Mouse (Mus musculus) adrenal gland, postnatal 36 days (tissue): ENCODE measurements around the gene Papss1. TPM values are rescaled to one million over a fixed set of nuclear protein-coding genes. Genes with fewer than 3 reads are reported as not detected.
"Not testable (repeated sequence)": the region's sequence is repeated elsewhere in the genome, so short reads cannot be mapped to it uniquely, and the experiment has no call there.

Experiments used
- DNase-seq, 2 experiments: peaks; one replicate each; pipeline ENCODE4 v3.0.0; 2021; ENCODE audit warnings: mixed read lengths in 1 of 2
- long read RNA-seq, 2 experiments: library from polyadenylated mRNA; stranded (forward); transcript quantifications; one replicate each; pipeline ENCODE4 v2.0.0; 2021; ENCODE audit warnings: borderline sequencing depth in 2 of 2
- total RNA-seq, 2 experiments: library from RNA; stranded (reverse); gene quantifications; 2 replicates each; pipeline ENCODE4 v1.2.3; 2021

Gene Papss1
- 10 to 100 TPM; 56.8 to 69.3 TPM for total RNA-seq
- long read RNA-seq, experiment 1, transcript Papss1-205 (13 exons, 2,648 nt): minor isoform, 11 of 122 reads
- long read RNA-seq, experiment 1, transcript Papss1-201 (12 exons, 2,600 nt): major isoform, 96 of 122 reads
- long read RNA-seq, experiment 1, partial matches to known transcripts: 6 of 122 reads
- long read RNA-seq, experiment 1, other reads (novel, unspliced or antisense): 9 of 122 reads
- long read RNA-seq, experiment 2, transcript Papss1-201 (12 exons, 2,600 nt): major isoform, 20 of 26 reads
- long read RNA-seq, experiment 2, partial matches to known transcripts: 1 of 26 reads
- long read RNA-seq, experiment 2, other reads (novel, unspliced or antisense): 4 of 26 reads

DNA sequence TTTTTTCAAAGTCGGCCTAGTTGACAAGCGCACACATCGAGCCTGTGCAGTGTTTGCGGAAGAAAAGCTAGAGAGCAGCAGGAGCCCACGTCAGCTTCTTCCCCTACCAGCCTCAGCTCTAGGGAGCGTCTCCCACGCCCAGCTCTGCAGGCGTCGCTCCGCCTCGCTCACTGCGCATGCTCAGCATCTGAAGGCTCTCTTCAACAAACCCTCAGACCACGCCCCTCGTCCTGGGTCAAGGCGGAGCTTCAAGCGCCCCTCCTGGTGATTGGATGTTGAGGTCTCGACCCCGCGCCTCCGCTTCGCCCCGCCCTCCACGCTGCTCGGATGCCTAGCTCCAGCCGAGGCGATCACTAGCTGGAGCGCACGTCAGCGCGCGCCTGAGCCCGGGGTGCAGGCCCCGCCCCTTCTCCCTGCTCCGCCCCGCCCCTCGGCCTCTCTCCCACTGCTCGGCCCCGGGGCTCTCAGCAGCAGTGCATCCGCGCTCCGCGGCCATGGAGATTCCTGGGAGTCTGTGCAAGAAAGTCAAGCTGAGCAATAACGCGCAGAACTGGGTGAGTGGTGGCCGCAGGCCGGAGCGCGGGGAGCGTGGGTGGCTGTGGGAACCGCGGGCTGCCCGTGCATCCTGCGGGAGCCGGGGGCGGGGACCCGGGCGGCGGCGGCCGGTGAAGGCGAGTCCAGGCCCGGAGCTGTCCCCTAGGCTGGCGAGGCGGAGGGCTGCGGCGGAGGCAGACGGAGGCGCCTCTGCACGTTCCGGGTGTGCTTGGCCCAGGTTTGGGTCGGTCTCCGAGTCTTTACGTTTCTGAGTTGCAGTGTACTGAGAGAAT lies at the start of gene Papss1:
Gene Papss1 (plus strand): TSS at position 339 of the 827 bp plus-strand sequence.
- peak; percentile 100 for DNase-seq

DNA sequence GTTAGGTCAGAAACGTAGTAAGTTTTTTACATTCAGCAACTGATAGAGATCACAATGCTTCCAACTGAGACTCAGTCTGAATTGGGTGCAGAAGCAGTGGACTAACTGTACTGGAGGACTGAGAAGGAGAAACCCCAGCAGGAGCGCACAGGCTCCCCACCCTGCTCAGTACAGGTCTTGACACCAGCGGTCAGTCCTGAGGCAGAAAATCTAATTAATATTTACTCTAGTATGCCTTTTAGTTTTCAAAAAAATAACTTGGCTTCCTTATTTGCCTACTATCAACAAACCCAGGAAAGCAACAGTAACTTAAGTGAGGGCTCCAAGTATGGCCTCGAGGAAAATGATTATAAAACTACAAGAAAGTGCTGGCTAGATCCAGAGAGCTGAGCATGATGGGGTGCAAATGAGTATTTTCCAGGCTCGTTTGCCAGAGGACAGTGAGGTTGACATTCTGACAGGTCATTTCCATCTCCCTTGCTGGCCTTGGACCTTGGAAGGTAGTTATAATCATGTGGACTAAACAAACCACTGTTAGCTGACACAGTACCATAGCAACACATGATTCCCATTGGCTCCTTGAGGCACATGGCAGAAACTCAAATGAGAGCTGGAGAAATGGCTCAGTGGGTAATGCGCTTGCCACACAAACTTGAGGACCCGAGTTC lies 48.1 kb upstream of the Papss1 start:
- no peak for DNase-seq

DNA sequence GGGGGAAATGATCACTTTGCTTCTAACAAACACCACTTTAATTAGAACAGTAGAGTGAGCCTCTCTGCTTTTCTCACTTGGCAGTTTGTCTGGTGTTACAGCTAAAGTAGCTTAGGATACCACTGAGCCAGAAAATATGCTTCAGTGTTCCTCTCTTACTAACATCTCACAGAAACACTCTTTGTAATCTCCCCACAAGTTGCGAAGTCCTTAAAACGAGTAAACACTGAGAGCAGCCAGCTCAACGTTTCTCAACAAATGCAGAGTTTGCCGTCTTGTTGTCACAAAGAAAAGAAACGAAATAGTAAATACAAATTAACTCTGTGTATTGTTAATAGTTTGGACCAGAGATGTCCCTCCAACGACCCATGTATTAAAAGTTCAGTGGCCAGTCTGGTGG lies 46.8 kb upstream of the Papss1 start:
- no peak for DNase-seq

DNA sequence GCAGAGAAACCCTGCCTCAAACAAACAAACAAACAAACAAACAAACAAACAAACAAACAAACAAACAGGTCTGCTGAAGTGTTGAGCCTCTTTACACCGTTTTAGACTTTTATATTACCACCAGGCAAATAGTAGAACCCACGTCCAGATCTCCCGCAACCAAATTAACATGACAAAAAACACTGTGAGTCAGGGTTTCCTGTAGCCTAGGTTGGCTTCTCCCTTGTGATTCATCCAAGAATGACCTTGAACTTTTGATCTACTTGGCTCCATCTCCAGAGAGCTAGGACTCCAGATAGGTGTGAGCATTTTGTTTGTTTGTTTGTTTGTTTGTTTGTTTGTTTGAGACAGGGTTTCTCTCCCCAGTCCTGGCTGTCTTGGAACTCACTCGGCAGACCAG lies 43.4 kb upstream of the Papss1 start:
- DNase-seq: no peak

DNA sequence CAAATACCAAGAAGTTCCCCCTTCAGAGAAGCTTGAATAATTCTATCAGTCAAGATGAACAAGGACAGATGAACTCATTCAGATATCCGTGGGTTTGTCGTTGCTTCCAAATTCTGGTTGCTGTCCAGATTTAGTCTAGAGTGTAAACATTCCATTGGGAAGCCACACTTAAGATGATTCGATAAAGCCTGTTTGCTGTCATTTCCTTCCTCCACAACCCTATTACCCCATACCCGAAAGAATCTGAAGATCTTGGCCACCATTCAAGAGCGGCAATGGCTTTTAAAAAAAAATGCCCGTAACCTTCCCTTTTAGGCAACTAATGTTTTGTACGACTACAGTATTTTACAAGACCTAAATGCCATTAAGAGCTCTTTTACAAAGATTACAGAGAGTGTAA lies 42.3 kb upstream of the Papss1 start:
- no peak for DNase-seq

DNA sequence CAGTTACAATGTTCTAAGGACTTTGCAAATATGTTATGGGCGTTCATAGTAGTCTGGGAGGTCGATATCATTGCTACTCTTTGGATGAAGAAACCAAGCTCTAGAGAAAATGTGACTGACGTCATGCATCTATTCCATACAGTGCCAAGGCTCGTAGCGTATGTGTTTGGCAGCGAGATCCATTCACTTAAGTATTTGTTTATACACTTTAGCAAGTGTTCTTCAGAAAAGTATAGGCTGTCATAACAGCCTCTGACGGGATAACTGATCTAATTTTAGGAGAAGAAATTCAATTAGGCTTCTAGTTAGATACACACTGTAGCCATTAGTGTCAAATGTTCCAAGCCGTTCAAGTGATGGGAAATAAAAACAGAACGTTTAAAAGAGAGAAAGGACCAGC lies 40.8 kb upstream of the Papss1 start:
- DNase-seq: no peak

DNA sequence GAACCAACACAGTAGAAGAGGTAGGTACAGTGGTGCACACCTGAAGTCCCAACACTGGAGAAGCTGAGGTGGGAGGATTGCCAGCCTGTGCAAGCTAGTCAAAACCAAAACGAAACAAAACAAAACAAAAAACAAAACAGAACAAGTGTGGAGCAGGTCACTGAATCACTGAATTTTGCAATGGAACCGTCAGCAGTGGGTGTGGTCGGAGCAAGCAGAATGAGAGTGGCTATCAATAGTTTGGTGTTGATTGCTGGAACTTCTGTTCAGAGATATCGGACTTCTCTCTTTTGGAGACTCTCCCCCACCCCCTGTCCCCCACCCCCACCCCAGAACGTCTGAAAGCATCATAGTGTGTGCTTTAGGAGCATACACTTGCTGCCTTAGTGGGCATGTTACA lies 40.4 kb upstream of the Papss1 start:
- DNase-seq: no peak

DNA sequence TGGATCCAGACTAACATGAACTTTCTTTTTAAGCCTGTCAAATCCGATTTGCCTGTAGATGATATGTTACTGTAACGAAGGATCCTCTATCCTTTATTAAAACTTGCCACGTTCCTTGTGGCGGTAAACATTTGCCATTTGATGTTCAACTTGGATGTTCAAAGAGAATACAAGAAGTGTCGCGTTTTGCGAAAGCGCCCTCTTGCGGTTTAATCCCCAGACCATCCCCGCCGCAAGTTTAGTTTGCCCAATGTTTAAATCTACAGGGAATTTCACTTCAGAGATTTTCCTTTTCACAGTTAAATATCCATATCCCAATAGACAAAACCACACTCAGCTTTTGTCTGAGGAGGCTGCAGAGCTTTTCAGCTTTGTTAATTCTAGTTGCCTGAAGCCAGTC lies 39.8 kb upstream of the Papss1 start:
- peak; percentile 52 to 69 for DNase-seq

DNA sequence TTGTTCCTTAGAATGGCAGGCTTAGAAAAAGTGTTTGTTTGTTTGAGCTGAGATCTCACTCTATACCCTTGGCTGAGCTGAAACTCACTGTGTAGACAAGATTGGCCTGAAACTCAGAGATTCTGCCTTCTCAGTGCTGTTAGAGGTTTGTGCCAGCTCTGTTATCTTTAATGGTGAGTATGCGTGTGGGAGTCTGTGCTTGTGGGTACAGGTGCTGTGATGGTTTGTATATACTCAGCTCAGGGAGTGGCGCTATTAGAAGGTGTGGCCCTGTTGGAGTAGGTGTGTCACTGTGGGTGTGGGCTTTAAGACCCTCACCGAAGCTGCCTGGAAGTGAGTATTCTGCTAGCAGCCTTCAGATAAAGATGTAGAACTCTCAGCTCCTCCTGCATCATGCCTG lies 39.3 kb upstream of the Papss1 start:
- no peak for DNase-seq

DNA sequence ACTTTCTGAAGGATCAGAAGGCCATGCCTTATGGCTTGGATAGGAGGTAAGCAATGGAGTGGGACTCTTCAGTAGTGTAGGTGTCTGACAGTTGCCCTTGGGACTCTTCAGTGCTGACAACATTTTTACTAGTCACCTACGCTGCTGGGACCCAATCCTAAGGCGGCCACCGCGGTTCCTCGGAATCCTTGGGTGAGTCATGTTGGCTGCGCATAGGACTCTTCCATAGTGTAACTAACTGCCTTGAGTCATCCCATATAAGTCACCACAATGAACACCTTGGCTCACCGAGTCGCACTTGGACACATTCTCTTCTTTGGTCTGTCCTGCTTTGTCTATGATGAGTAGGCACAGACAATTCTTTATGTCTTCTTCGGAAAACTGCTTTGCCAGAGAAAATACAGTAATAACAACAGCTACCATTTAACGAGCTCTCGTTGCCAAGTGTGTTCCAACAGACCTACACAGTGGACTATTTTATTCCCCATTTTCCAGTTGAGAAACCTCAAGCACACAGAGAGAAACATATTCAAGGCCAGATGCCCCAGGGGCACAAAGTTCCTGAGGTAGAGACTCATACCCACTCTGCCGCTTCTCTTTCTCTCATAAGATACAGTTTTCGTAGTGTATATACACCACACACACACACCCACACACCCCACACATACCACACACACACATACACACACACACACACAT lies 23.2 kb upstream of the Papss1 start:
- DNase-seq: no peak

DNA sequence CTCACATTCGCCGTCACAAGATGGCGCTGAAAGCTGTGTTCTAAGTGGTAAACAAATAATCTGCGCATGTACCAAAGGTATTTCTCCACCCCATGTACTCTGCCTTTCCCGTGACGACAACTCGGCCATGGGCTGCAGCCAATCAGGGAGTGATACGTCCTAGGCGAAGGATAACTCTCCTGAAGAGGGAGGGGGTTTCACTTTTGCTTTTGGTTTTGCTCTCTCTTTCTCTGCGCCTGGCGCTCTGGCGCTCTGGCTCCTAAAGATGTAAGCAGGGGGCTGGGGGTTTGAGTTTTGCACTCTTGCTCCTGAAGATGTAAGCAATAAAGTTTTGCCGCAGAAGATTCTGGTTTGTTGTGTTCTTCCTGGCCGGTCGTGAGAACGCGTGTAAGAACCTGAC lies 17.0 kb upstream of the Papss1 start:
- DNase-seq: not testable (repeated sequence)

DNA sequence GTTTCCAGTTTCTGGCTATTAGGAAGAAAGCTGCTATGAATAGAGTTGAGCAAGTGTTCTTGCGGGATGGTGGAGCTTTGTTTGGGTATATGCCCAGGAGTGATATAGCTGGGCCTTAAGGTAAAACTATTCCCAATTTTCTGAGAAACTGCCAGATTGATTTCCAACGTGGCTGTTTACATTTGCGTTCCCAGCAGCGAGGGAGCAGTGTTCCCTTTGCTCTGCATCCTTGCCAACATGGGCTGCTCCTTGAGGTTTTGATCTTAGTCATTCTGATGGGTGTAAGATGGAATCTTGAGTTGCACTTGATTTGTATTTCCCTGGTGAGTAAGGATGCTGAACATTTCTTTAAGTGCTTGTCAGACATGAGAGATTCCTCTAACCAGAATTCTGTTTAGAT lies 14.5 kb upstream of the Papss1 start:
- no peak for DNase-seq

DNA sequence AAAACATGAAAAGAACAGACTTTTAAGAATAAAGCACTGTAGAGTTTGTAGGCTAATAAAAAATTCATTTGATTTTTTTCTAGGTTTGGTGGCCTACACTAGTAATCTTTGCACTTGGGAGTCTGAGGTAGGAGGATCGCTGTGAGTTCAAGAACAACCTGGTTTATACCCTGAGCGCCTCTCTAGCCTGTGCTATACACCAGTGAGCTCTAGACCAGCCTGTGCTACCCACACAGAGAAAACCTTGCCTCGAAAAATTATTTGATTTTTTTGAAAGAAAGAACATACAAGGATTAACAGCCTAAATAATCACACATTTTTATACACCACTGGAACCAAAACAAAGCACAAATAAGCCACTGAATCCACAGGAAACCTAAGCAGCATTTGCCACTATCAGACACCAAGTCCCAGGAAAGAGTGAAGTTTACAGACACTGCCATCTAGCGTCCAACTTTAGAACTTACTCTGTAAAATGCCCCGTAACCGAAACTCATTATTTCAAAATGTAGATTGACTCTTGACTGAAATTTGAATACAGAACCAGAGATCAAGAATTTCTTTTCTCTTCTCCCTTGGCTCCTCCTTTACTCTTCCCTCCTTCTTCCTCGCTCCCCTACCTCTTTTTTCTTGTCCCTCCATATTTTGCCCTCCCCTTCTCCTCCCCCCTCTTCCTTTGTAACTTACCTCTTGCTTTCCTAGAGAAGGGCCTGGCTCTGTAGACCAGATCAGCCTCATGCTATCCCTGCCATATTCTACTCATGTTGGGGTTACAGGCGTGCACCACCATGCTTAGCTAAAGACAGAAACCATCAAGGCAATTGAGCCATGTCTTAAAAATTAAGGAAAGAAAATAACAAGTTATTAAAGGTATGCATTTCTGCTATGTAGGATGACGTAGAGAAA lies 12.0 kb upstream of the Papss1 start:
- DNase-seq: peak in 1 of 2 experiments; percentile 43

DNA sequence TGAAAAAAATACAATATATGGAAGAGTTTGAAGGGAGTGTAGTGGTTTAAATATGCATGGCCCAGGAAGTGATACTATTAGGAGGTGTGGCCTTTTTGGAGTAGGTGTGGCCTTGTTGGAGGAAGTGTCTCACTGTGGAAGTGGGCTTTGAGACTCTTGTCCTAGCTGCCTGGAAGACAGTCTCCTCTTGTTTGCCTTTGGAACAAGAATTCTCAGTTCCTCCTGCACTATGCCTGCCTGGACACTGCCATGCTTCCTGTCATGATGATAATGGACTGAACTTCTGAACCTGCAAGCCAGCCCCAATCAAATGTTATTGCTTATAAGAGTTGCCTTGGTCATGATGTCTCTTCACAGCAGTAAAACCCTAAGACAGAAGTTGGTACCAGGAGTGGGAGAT lies 8.8 kb upstream of the Papss1 start:
- no peak for DNase-seq

DNA sequence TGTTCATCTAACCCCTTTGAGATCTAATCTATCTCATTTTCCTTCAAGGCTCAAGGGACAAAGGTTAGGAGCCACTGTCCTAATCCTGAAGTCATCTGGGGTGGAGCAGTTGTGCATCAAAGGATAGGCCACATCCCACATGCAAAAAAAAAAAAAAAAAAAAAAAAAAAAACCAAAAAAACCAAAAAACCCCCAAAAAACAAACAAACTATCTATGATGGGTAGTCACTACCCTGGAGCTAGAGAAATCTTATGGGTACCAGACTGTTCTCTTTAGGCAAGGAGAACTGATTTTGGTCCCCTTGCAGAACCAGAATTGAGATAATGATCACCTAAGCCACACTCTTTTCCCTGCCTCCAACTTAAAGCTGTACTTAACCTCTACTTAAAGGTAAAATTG lies 3.0 kb upstream of the Papss1 start:
- no peak for DNase-seq

DNA sequence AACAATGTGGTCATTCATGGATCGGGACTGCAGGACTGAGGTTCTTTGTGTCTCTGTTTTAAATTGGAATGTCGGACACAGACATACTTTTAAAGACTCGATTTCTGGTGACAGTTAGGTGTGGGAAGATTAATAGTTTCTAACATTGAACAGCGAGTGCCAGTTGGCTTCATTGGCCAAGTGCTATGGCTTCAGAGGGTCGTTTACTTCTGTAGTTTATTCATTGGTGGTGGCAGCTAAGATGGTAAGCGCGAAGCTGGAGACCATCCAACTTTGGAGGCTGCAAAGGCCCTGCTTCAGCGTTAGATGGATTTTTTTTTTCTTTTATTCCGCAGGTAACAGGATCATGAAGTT lies 666 bp downstream of the Papss1 start:
- DNase-seq: peak in 1 of 2 experiments; percentile 45

DNA sequence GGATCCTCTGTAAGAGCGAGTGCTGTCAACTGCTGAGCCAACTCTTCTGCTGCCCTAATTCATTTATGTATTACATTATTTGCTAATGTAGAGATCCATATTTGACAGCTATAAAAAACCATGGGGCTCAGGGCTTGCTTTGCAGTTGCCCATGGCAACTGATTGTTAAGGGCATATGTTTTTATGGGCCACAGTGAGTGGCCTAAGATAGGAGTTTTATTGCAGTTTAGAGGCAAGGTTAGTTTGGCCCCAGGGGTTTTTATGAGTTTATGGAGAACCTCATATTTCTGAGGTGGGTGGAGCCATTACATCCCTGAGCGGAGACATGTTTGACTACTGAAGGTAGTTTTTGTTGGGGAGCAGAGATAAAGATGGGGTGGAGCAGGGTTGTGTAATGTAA lies 1.7 kb downstream of the Papss1 start:
- DNase-seq: no peak

DNA sequence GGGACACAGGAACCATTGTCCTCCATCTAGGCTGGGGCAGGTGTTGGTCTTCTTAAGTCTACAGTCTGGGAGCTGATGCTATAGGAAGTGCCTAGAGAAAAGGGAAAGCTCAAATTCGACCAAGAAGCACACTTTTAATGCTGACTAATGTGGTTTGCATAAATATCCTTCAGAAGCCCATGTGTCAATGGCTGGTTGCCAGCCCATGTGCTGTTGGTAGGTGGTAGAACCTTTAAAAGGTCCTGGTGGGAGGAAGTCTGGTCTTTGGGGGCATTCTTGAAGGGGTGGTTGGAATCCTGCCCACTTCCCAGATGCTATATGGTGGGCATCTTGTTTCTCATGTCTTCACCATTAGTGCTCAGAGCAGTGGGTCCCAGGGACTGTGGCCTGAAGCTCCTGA lies 5.9 kb downstream of the Papss1 start:
- DNase-seq: no peak

DNA sequence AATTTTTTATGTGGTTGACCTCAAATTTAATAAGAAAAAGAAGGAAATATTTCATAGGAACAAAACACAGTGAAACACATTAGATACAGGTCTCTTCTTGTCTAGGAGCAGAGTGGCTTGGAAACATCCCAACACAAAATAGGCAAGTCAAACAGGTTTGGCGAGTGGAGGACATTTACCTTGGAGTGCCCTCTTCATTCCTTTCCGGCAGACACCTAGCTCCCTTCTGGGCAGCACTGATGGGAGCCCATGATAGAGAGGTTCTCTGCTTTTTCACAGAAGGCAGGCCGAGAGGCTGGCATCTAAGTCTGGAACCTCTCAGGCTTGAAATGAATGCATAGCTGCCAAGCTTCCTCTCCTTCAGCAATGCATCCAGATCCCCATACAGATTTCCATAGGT lies 9.0 kb downstream of the Papss1 start:
- no peak for DNase-seq

DNA sequence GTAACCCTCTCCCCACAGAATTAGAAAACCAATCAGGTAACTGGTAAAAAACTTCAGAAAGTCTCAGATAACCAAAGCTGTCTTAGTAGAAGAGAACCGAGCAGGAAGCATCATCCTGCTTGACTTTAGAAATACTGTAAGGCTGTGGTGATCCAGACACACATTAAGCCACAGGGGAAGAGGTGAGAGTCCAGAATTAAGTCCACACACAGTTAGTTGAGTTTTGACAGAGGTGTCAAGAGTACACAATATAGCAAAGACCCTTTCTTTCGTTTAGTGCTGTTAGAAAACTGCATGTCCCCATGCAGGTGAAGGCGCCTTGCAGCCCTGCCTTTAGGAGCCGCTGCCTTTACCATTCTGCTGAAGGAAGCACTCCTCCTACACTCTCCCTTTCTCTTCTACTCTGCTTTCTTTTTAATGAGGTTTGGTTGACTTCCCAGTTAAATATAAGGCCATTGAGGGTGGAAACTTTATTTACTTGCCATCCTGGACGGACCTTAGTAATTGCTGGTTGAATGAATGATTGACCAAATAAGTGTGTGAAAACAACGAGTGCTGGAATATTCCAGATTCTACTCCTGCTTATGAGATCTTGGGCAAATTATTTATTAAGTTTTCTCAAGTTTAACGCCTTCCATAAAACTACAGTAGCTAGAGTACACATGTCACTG lies 14.0 kb downstream of the Papss1 start:
- no peak for DNase-seq

DNA sequence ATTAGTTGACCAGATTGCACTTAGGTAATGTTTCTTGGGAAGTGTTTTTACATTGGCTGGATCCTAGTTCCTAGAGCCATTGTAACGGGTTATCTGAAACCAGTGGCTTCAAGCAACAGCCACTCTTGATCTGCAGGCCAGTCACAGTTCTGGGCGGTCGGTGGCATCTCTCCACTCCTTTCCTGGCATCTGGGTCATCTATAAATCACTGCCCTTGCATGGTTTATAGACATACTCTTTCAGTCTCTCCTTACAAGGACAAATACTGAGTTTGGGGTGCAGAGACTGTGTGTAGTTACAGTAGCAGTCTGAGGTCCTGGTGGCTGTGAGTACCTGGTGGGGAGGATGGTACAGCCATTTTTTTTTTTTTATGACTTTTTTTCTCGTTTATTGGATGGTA lies 15.5 kb downstream of the Papss1 start:
- peak; percentile 54 to 68 for DNase-seq
